Mouse (Mus musculus): ENCODE measurements around the gene Me1.

DNA sequence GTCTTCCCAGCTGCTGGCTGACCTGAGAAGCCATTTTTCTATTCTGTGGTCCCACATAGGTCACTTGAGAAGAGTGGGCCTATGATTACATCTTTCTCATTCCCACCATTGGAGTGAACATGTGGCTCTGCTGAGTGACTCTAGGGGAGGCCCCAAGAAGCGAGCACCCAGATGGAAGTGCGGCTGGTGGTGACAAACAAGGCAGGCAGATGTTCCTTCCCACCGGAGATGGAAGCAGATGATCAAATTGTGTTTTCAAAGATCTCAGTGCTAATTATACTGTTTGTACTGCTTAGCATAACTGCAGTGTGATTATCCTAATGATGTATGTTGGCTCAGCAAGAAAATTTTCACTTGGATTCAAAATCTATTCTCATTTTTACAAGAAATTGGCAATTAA, 18.3 kb upstream of the Me1 start:
- no peak for TF ChIP-seq CTCF (conservative IDR thresholded peaks at IDR 0.05; ENCODE audit: low read length)
- no peak for TF ChIP-seq POU5F1 (IDR thresholded peaks at IDR 0.05; ENCODE audit: borderline replicate concordance, low read length)
- TF ChIP-seq NANOG (IDR thresholded peaks at IDR 0.05; ENCODE audit: borderline replicate concordance, low read length) = no peak
